Mouse (Mus musculus) liver, embryonic 14.5 days (tissue): Measurements from ENCODE around the gene Actr1a. TPM values are rescaled to one million over a fixed set of nuclear protein-coding genes. Genes with fewer than 3 reads are reported as not detected.

Experiments used
- ATAC-seq: fragments of 200-750 bp; cut with Nextera tagmentation; 2 replicates; pipeline ENCODE4 v1.8.0; 2017; ENCODE audit warnings: moderate number of reproducible peaks, mild to moderate bottlenecking, moderate library complexity; ENCODE audit not compliant: insufficient read depth
- DNase-seq, 3 experiments: peaks; one replicate each; pipeline ENCODE4 v3.0.0-alpha.2; 2012 to 2013; ENCODE audit warnings: low read depth in 3 of 3, low spot score in 3 of 3
- H3K27ac ChIP-seq: fragments of 300-500 bp; sonication (generic); 2 replicates; pipeline ENCODE4 v1.5.1; 2014; ENCODE audit warnings: moderate library complexity, mild to moderate bottlenecking, control low read depth, inconsistent platforms
- H3K27me3 ChIP-seq: fragments of 300-500 bp; sonication (generic); 2 replicates; pipeline ENCODE4 v1.6.1; 2014; ENCODE audit warnings: mild to moderate bottlenecking, low read length, moderate library complexity; ENCODE audit not compliant: control insufficient read depth, insufficient read depth
- H3K36me3 ChIP-seq: fragments of 300-500 bp; sonication (generic); replicated peaks from 2 replicates; pipeline ENCODE4 v1.6.1; 2014; ENCODE audit warnings: low read depth; ENCODE audit not compliant: control insufficient read depth, insufficient read depth
- H3K4me1 ChIP-seq, 2 experiments: fragments of 200-500 bp in 1 of 2; fragments of 300-500 bp in 1 of 2; sonication (generic) in 1 of 2; replicated peaks; 2 replicates each; pipeline ENCODE4 v1.6.1; 2012 to 2014; ENCODE audit warnings: antibody characterized with exemption in 1 of 2, inconsistent platforms in 1 of 2, low read length in 1 of 2; ENCODE audit not compliant: control insufficient read depth in 2 of 2, insufficient read depth in 2 of 2
- H3K4me2 ChIP-seq: fragments of 300-500 bp; sonication (generic); 2 replicates; pipeline ENCODE4 v1.6.1; 2014; ENCODE audit warnings: low read depth, mild to moderate bottlenecking, control low read depth, moderate library complexity
- H3K4me3 ChIP-seq, 2 experiments: fragments of 200-500 bp in 1 of 2; fragments of 300-500 bp in 1 of 2; sonication (generic) in 1 of 2; 2 replicates each; pipeline ENCODE4 v1.5.1; 2012 to 2014; ENCODE audit warnings: low read depth in 2 of 2, low read length in 2 of 2, mild to moderate bottlenecking in 2 of 2, control low read depth in 1 of 2, inconsistent platforms in 1 of 2, moderate library complexity in 1 of 2; ENCODE audit not compliant: insufficient read depth in 1 of 2
- H3K9ac ChIP-seq: fragments of 300-500 bp; sonication (generic); replicated peaks from 2 replicates; pipeline ENCODE4 v1.6.1; 2014; ENCODE audit warnings: mild to moderate bottlenecking, control low read depth, moderate library complexity
- H3K9me3 ChIP-seq: fragments of 300-500 bp; sonication (generic); 2 replicates; pipeline ENCODE4 v1.6.1; 2016; ENCODE audit warnings: low read length, mixed read lengths; ENCODE audit not compliant: control insufficient read depth
- CTCF ChIP-seq: IDR thresholded peaks from 2 replicates; pipeline ENCODE4 v1.5.1; 2016; ENCODE audit warnings: antibody characterized with exemption, low read depth, control low read depth
- EP300 ChIP-seq: IDR thresholded peaks from 2 replicates; pipeline ENCODE4 v1.6.1; 2016; ENCODE audit warnings: antibody characterized with exemption, low read depth
- WGBS: fragments of 180-500 bp; shearing (Covaris S2); extraction: QIAGEN DNeasy Blood & Tissue Kit; methylation state at CpG from one replicate; pipeline ENCODE4 v1.1.7; 2014; ENCODE audit not compliant: insufficient replicate concordance; 5-methylcytosine and 5-hydroxymethylcytosine counted together
- polyA plus RNA-seq, 2 experiments: library from polyadenylated mRNA; depleted of rRNA in 1 of 2; stranded (reverse) in 1 of 2; unstranded in 1 of 2; fragments of >200 nt; fragmentation: Nextera tagmentation in 1 of 2; extraction: Ambion mirVana in 1 of 2; gene quantifications; 2 replicates each; pipeline versions ENCODE4 v1.2.1 to v1.2.3; 2012 to 2014

The Actr1a gene
- polyA plus RNA-seq, 2 experiments = 28.1 to 47.0 TPM

DNA sequence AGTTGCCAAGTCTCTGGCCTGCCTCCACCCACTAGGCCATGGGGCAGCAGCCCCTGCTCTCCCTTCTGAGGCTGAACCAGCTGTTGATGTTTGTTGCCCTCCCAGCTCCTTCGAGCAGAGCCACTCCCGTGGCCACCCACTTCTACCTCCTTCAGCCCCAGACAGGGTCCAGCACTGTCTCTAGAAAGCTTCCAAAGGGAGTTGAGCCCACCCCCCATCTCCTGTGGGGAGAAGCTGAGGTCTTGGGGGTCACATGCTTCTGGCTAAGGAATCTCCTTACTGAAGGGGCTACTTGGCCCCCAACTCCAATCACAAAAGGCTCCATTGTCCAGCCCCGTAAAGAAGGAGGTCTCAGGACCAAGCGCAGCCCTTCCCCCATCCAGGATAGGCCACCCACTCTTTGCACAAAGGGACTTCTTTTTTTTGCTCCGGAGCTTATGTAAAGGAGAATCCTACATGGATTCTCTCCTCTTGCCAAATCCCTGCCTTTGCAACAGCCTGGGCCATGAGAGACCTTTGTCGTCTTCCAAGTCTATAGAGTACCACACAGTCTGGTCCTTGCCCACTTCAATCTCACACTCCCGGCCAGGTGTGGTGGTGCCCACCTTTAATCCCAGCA, 62.7 kb downstream of the Actr1a start:
- no peak overlapping the region for H3K9ac ChIP-seq
- H3K4me1 ChIP-seq = peaks cover 9 to 16% of the 10 kb centered on the region in 2 experiments
- H3K4me3 ChIP-seq = no peak overlapping the region
- 67% methylated on average over 7 of the region's 7 CpGs for WGBS
- ATAC-seq (no peak), DNase-seq (no peak)
- H3K27me3 ChIP-seq = no peaks in the 10 kb centered on the region
- no peak overlapping the region for H3K27ac ChIP-seq
- H3K9me3 ChIP-seq = no peaks in the 10 kb centered on the region
- H3K36me3 ChIP-seq = peaks cover 5% of the 10 kb centered on the region; the same call in 1 of the 2 replicates
- TF ChIP-seq CTCF (no peak), EP300 (no peak)
- no peak overlapping the region for H3K4me2 ChIP-seq

DNA sequence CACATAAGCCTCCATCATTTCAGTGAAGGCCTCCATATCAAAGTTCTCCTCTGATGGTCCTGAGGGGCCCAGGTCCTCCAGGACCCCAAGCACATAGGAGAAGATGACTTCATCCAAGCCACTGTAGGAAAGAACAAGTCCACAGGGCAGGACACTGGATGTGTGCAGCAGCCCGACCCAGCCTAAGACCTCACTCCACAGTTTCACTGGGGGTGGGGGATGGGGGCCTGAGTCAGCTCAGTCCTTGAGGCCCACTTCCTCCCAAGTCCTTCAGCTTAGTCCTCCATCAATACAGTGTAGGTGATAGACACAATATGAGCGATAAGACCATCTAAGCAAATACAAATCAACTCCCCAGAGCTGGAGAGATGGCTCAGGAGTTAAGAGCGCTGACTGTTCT, 63.6 kb downstream of the Actr1a start:
- H3K4me1 ChIP-seq = peaks cover 13 to 20% of the 10 kb centered on the region in 2 experiments
- no peak for TF ChIP-seq EP300
- H3K9ac ChIP-seq = no peak overlapping the region
- no peak overlapping the region for H3K4me3 ChIP-seq
- H3K36me3 ChIP-seq = peaks cover 5% of the 10 kb centered on the region; the same call in 1 of the 2 replicates
- H3K9me3 ChIP-seq = no peaks in the 10 kb centered on the region
- no peak overlapping the region for H3K4me2 ChIP-seq
- H3K27me3 ChIP-seq = peaks cover 7% of the 10 kb centered on the region
- 72% methylated on average over 3 of the region's 3 CpGs for WGBS
- ATAC-seq (no peak), DNase-seq (no peak)
- no peak overlapping the region for H3K27ac ChIP-seq

DNA sequence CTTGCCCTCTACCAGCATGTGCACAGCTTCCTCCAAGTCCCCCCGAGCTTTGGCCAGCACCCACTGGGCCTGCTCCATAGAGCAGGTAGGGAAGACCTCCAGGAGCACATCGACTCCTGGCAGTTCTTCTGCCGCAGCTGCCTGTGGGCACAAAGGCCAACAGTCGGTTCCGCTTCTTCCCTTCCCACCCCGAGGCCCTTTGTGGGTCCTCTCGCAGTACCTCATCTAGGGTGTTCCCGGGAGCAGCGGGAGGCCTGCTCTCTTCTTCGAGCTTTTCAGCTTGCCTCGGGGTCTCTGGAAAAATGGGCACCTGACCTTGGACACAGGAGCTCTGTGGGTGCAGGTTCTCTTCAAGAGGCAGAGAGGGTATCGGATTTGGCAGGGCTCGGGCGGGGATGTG, 64.2 kb downstream of the Actr1a start:
- Histone ChIP-seq H3K4me1 (peaks cover 13 to 21% of the 10 kb centered on the region in 2 experiments), H3K27me3 (peaks cover 13% of the 10 kb centered on the region), H3K9ac (no peak overlapping the region), H3K9me3 (no peaks in the 10 kb centered on the region), H3K36me3 (peaks cover 5% of the 10 kb centered on the region; the same call in 1 of the 2 replicates), H3K27ac (no peak overlapping the region), H3K4me3 (no peak overlapping the region), H3K4me2 (no peak overlapping the region)
- DNase-seq (no peak), ATAC-seq (no peak)
- no peak for TF ChIP-seq CTCF
- no peak for TF ChIP-seq EP300
- 87% methylated on average over 14 of the region's 14 CpGs for WGBS

DNA sequence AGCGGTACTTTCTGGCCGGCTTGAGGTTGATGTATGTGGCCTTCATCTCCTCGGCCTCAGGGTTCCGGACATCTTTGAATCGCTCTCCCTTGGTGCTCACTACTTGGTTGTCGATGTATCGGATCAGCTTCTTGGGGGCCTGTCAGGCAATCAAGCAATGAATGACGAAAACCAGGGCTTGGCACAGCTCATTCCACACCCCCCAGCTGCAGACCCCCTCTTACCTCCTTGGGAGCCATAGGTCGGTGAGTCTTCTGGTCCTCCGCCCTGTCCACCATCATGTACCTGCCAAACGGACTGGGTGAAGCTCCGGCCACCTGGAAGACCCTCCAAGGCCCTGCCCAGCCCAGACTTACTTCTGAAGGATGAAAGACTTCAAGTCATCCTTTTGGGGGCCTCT, 64.9 kb downstream of the Actr1a start:
- no peak for DNase-seq
- ATAC-seq = no peak
- Histone ChIP-seq H3K27me3 (peaks cover 20% of the 10 kb centered on the region), H3K9me3 (no peaks in the 10 kb centered on the region), H3K9ac (no peak overlapping the region), H3K27ac (no peak overlapping the region), H3K36me3 (peaks cover 5% of the 10 kb centered on the region; the same call in 1 of the 2 replicates), H3K4me1 (peaks cover 13 to 21% of the 10 kb centered on the region in 2 experiments), H3K4me3 (no peak overlapping the region), H3K4me2 (no peak overlapping the region)
- 84% methylated on average over 12 of the region's 12 CpGs for WGBS
- TF ChIP-seq EP300 (no peak), CTCF (no peak)

DNA sequence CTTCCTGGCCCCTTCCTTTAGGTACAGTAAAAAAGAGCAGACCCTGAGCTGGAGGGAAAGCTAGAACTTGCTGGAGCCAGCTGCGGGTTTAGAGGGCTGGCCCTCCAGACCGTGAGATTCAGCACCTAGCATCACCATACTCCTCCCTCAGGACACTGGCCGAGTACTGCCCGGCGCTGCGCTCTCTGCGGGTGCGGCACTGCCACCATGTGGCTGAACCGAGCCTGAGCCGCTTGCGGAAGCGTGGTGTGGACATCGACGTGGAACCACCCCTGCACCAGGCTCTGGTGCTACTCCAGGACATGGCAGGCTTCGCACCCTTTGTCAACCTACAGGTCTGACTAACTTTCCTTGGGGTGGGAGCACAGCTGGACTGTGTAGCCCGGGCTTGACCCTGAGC, 65.6 kb downstream of the Actr1a start:
- peak overlapping the region; percentile 98 for H3K4me2 ChIP-seq
- TF ChIP-seq CTCF = peak; percentile 99
- no peak for TF ChIP-seq EP300

More for the DNA sequence above, 65.6 kb downstream of the Actr1a start:
- no peak overlapping the region for H3K9ac ChIP-seq
- peak; percentile 21; the same call in 1 of the 2 replicates for ATAC-seq
- peak overlapping the region in 1 of 2 experiments; percentile 90; a peak in 2 of 4 replicates for H3K4me3 ChIP-seq
- H3K4me1 ChIP-seq = peaks cover 13 to 21% of the 10 kb centered on the region in 2 experiments
- 7% methylated on average over 16 of the region's 16 CpGs for WGBS
- no peak overlapping the region for H3K27ac ChIP-seq
- peaks cover 27% of the 10 kb centered on the region for H3K27me3 ChIP-seq
- peak in 2 of 3 experiments; percentile 61 for DNase-seq
- H3K36me3 ChIP-seq = peaks cover 5% of the 10 kb centered on the region; the same call in 1 of the 2 replicates
- no peaks in the 10 kb centered on the region for H3K9me3 ChIP-seq
